Mouse (Mus musculus) erythroblast, embryonic 14.5 days (primary cell): ENCODE data around the gene Tff3. TPM values are rescaled to one million over a fixed set of nuclear protein-coding genes. Genes with fewer than 3 reads are reported as not detected.

Experiments used
- H3K27me3 ChIP-seq: 2 replicates; pipeline ENCODE4 v1.6.1; 2012; ENCODE audit warnings: inconsistent platforms; ENCODE audit not compliant: control insufficient read depth
- H3K36me3 ChIP-seq: 2 replicates; pipeline ENCODE4 v1.6.1; 2012; ENCODE audit warnings: mild to moderate bottlenecking, inconsistent platforms; ENCODE audit not compliant: control insufficient read depth
- H3K4me1 ChIP-seq: 2 replicates; pipeline ENCODE4 v1.6.1; 2012; ENCODE audit warnings: inconsistent platforms; ENCODE audit not compliant: control insufficient read depth
- H3K4me3 ChIP-seq: replicated peaks from 2 replicates; pipeline ENCODE3; 2012; ENCODE audit warnings: moderate library complexity, mild to moderate bottlenecking, inconsistent platforms
- H3K9me3 ChIP-seq: 2 replicates; pipeline ENCODE4 v1.6.1; 2012; ENCODE audit warnings: low read length, inconsistent platforms, mixed read lengths; ENCODE audit not compliant: control insufficient read depth
- GATA1 ChIP-seq: IDR thresholded peaks from 2 replicates; pipeline ENCODE4 v1.6.1; 2012; ENCODE audit warnings: low read length, inconsistent platforms, mixed read lengths
- TAL1 ChIP-seq: IDR thresholded peaks from 3 replicates; pipeline ENCODE4 v1.6.1; 2012; ENCODE audit warnings: low read length, inconsistent platforms, mixed read lengths
- polyA plus RNA-seq: library from polyadenylated mRNA; stranded (reverse); fragments of >175 nt; gene quantifications from 2 replicates; pipeline ENCODE4 v1.2.3, GENCODE M21; 2012

The Tff3 gene
- polyA plus RNA-seq, 1 experiment: not detected

DNA sequence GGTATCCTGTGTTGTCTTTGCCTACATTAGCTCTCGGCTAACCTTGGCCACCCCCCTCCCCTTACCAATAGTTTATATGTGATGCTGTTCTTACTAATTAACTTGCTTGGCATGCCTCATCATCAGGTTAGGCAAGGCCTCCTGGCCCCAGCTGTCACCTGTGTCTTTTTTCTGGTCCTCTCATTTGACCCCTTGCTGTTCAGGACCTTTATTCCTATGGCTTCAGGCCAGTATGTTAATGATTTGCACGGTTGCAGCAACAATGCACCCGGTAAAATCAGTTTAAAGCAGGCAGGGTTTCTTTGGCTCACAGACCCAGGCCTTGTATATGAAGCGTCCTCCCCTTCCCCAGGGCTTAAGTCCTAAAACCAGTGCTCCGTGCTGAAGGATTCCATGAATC is 23.1 kb upstream of the Tff3 start:
- TF ChIP-seq GATA1 (no peak), TAL1 (no peak)
- Histone ChIP-seq H3K4me3 (no peak overlapping the region), H3K36me3 (no peaks in the 10 kb centered on the region), H3K4me1 (peaks cover 8% of the 10 kb centered on the region), H3K9me3 (no peaks in the 10 kb centered on the region), H3K27me3 (no peaks in the 10 kb centered on the region)

DNA sequence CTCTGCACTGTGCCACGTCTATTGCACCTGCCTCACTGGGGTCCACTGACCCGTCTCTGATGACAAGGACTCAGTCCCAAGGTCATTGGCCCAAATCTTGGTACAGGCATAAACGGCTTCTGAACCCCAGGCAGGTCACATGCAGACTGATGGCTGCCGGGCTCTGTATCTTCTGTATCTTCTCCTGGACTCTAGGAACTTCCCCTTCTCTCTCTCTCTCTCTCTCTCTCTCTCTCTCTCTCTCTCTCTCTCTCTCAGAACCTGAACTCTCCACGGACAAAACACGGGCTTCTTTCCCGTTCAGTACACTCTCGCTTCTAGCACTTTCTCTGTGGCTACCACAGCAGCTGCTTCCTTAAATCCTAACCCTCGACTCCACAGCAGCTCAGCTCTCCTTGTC is 16.6 kb upstream of the Tff3 start:
- Histone ChIP-seq H3K4me1 (no peaks in the 10 kb centered on the region), H3K36me3 (no peaks in the 10 kb centered on the region), H3K9me3 (no peaks in the 10 kb centered on the region), H3K4me3 (no peak overlapping the region), H3K27me3 (no peaks in the 10 kb centered on the region)
- TF ChIP-seq GATA1 (no peak), TAL1 (no peak)

DNA sequence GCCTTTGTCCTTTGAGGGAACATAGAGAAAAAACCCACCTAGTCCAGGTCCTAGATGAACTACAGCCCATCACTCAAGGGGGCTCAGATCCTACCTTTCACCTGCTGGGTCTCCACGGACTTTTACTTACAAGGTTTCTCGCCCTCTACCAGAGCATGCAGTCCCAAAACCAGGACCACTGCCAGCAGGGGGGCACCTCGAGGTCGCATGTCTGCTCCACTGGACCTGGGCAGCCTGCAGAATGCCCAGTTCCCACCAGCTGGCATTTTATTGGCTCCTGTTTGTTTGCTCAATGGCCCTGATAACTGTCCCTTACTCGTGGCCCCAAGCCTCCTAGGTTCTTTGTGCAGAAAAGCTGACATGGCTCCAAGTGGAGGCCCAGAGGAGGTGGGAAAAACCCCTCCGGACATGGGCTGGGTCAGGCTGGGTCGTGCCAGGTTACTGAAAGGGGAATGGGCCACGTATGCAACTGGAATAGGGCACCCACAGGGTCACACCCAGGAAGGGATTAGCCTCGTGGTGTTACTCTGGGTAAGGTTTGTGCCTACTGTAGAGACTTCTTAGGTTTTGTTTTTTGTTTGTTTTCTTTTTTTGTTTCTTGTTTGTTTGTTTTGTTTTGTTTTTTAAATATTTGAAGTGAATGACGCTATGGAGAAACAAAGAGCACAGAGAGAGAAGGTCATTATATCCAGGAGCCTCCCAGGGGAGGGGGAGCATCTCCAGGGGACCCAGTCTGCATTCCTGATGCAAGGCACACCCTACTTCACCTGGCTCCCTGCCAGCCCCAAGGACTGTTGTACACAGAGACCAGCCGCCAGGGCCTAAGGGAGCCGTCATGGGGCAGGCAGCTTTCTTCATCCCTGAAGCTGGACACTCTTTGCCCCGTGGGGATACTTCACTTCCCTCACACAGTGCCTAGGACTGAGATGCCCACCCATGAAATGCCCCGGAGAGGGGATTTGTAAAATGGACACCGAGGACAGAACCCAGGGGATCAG is 14.9 kb upstream of the Tff3 start, which contains the start of gene Tff2:
Gene Tff2 (minus strand): TSS at position 243 of the 998 bp plus-strand sequence.
- Histone ChIP-seq H3K36me3 (no peaks in the 10 kb centered on the region), H3K27me3 (no peaks in the 10 kb centered on the region), H3K9me3 (no peaks in the 10 kb centered on the region), H3K4me3 (no peak within 1 kb of the TSS), H3K4me1 (no peaks in the 10 kb centered on the region)
- TF ChIP-seq GATA1 (no peak), TAL1 (no peak)

DNA sequence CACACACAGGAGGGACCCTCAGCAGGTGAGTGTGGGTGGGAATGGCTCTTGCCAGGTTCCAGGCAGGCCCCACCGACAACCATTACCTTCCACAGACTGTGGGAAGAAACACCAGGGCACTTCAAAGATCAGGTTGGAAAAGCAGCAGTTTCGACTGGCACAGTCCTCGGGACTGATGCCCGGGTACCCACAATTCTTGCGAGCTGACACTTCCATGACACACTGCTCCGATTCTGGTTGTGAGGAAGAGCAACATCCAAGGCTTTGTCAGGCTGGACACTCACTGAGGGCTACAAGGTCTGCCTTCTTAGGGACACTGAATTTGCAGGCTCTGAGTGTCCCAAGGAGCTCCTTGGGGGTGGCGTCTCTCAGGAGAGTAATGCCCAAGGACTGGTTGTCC is 12.7 kb upstream of the Tff3 start:
- H3K4me1 ChIP-seq: no peaks in the 10 kb centered on the region
- H3K9me3 ChIP-seq: no peaks in the 10 kb centered on the region
- H3K4me3 ChIP-seq: no peak overlapping the region
- H3K27me3 ChIP-seq: no peaks in the 10 kb centered on the region
- TF ChIP-seq TAL1: no peak
- no peak for TF ChIP-seq GATA1
- no peaks in the 10 kb centered on the region for H3K36me3 ChIP-seq

DNA sequence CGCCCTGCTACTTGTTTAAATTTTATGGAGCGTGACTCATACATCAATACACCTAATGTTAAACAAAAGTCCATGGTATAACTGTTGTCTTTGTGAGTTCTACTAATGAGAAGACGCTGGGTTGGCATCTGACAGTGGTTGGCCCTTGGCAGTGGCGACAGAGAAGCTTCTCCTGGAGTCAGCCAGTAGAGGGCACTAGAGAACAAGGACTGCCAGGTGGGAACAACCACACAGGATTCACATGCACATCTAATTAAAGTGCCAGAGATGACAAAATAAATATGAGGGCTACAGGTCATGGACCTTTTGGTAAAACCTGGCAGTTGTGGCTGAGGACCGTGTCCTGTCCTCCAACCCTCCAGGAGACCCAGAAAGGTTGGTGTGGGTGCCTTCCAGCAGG is 9.0 kb upstream of the Tff3 start:
- TF ChIP-seq TAL1 (no peak), GATA1 (no peak)
- no peaks in the 10 kb centered on the region for H3K36me3 ChIP-seq
- H3K4me1 ChIP-seq: no peaks in the 10 kb centered on the region; the same call in none of the 2 replicates
- no peaks in the 10 kb centered on the region for H3K9me3 ChIP-seq
- no peaks in the 10 kb centered on the region for H3K27me3 ChIP-seq
- no peak overlapping the region for H3K4me3 ChIP-seq

DNA sequence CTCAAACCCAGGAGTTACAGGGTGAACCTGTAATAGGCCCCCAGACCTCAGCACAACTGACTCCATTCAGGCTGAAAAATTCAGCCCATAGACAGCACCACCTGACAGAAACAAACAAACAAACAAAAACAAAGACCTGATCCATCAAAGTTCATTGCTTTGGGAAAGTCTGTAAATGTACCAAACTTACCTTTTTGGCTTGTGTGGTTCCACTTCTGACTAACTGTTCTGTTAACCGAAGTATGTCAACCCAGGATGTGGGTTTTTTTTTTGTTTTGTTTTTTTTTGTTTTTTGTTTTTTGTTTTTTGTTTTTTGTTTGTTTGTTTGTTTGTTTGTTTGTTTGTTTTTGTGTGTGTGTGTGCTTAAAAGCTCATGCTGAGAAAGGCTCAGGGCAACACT is 7.4 kb upstream of the Tff3 start:
- Histone ChIP-seq H3K9me3 (no peaks in the 10 kb centered on the region), H3K36me3 (no peaks in the 10 kb centered on the region), H3K4me1 (no peaks in the 10 kb centered on the region; the same call in none of the 2 replicates), H3K4me3 (no peak overlapping the region), H3K27me3 (no peaks in the 10 kb centered on the region)
- TF ChIP-seq TAL1 (no peak), GATA1 (no peak)

DNA sequence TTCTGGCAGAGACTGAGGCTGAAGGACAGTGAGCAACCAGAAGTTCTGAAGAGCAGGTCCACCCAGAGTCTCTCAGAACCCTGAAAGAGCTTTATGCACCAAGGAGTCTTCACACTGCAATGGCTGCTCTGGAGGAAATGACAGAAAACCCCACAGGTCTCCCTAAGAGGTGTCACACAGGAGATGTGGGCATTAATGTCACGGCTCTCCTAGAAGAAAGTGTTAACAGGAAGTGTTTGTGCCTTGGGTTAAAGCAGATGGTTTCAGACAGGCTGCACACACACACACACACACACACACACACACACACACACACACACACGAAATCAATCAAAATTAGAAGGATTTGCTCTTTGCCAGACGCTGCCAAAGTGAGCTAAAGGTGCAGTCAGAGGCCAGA is 6.8 kb upstream of the Tff3 start:
- no peaks in the 10 kb centered on the region for H3K36me3 ChIP-seq
- no peaks in the 10 kb centered on the region; the same call in none of the 2 replicates for H3K4me1 ChIP-seq
- no peaks in the 10 kb centered on the region for H3K9me3 ChIP-seq
- no peak for TF ChIP-seq TAL1
- no peak overlapping the region for H3K4me3 ChIP-seq
- no peaks in the 10 kb centered on the region for H3K27me3 ChIP-seq

DNA sequence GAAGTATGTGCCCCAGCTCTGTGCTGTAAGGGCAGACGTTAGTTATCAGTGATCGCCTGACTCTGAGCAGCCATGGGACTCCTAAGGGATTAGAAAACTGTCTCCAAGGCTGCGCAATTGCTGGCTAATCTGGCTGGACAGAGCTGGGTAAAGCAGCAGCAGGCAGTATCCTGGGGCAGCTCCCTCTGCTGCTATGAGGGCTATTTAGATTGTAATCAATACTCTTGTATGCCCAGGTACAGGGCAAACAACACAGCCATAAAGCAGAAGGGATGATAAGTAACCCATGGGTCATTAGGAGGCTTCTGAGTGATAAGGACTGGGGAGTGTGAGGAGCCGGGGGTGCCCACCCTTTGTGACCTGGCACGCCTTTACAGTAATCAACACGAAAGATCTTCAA is 5.5 kb upstream of the Tff3 start:
- TF ChIP-seq TAL1 (no peak), GATA1 (no peak)
- Histone ChIP-seq H3K4me3 (no peak overlapping the region), H3K4me1 (no peaks in the 10 kb centered on the region; the same call in none of the 2 replicates), H3K27me3 (no peaks in the 10 kb centered on the region), H3K9me3 (no peaks in the 10 kb centered on the region), H3K36me3 (no peaks in the 10 kb centered on the region)

DNA sequence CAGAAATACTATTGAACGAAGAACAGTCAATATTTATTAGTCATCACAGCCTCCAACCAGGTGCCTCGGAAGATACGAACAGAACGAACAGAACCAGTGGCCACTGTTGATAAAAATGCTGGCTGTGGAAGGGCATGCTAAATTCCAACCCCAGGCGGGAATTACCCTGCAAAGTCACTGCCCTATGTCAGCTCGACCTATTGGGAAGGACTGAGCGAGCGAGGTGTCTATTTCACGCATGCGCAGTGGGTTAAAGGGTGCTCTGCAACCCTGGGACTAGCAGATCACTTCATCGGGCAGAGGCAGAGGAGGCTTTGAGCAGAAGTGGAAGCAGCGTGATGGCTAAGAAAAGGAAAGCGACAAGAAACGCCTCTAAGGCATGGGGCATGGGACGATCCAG is 4.3 kb upstream of the Tff3 start:
- no peaks in the 10 kb centered on the region for H3K27me3 ChIP-seq
- H3K4me3 ChIP-seq: no peak overlapping the region
- no peaks in the 10 kb centered on the region for H3K9me3 ChIP-seq
- no peaks in the 10 kb centered on the region; the same call in none of the 2 replicates for H3K4me1 ChIP-seq
- H3K36me3 ChIP-seq: no peaks in the 10 kb centered on the region
- TF ChIP-seq TAL1: no peak
- no peak for TF ChIP-seq GATA1
